Mouse (Mus musculus) CH12.LX (cell line): ENCODE measurements at regions not wholly inside any gene's neighbourhood (a gene's known extent, or its start where the extent isn't known, plus 50 kb on each side); places are given as distances from the start of the nearest gene placed in this dataset.

ENCODE experiments used
- DNase-seq: peaks from one replicate; pipeline ENCODE4 v3.0.0-alpha.2; 2013; ENCODE audit errors: extremely low read depth
- H3K27ac ChIP-seq: 2 replicates; pipeline ENCODE4 v1.5.1; 2012; ENCODE audit warnings: low read depth, mild to moderate bottlenecking, control low read depth, moderate library complexity; ENCODE audit not compliant: insufficient read depth
- H3K27me3 ChIP-seq: replicated peaks from 2 replicates; pipeline ENCODE3; 2012; ENCODE audit warnings: inconsistent platforms
- H3K36me3 ChIP-seq, 2 experiments: replicated peaks in 1 of 2; 2 replicates each; pipeline versions ENCODE3 to v1.6.1; 2012; ENCODE audit warnings: inconsistent platforms in 1 of 2, low read length in 1 of 2, mild to moderate bottlenecking in 1 of 2, mixed read lengths in 1 of 2, moderate library complexity in 1 of 2; ENCODE audit not compliant: control insufficient read depth in 1 of 2, insufficient read depth in 1 of 2
- H3K4me1 ChIP-seq, 2 experiments: 2 replicates each; pipeline ENCODE4 v1.6.1; 2012; ENCODE audit warnings: inconsistent platforms in 1 of 2, moderate library complexity in 1 of 2; ENCODE audit not compliant: insufficient read depth in 2 of 2, control insufficient read depth in 1 of 2
- H3K4me2 ChIP-seq: 2 replicates; pipeline ENCODE4 v1.6.1; 2012; ENCODE audit warnings: low read depth, mild to moderate bottlenecking, control low read depth; ENCODE audit not compliant: poor library complexity, insufficient read depth, severe bottlenecking
- H3K4me3 ChIP-seq, 3 experiments: fragments of 150-350 bp in 1 of 3; sonication (generic) in 1 of 3; replicated peaks in 1 of 3; 2 replicates each; pipeline versions ENCODE3 to v1.5.1; 2011 to 2012; ENCODE audit warnings: low read depth in 2 of 3, low read length in 2 of 3, mild to moderate bottlenecking in 2 of 3, moderate library complexity in 2 of 3, control low read depth in 1 of 3, improper control_type of control experiment in 1 of 3, inconsistent platforms in 1 of 3, mixed read lengths in 1 of 3; ENCODE audit not compliant: poor library complexity in 1 of 3
- H3K79me2 ChIP-seq: replicated peaks from 2 replicates; pipeline ENCODE4 v1.6.1; 2012; ENCODE audit warnings: mild to moderate bottlenecking, moderate library complexity; ENCODE audit not compliant: control insufficient read depth, poor library complexity, insufficient read depth, severe bottlenecking; ENCODE audit errors: extremely low read depth
- H3K9ac ChIP-seq: 2 replicates; pipeline ENCODE4 v1.6.1; 2012; ENCODE audit warnings: low read depth, mild to moderate bottlenecking, control low read depth, moderate library complexity; ENCODE audit not compliant: insufficient read depth
- H3K9me3 ChIP-seq: replicated peaks from 2 replicates; pipeline ENCODE3; 2012; ENCODE audit warnings: low read length, inconsistent platforms, mixed read lengths
- CHD1 ChIP-seq: IDR thresholded peaks from 2 replicates; pipeline ENCODE4 v1.6.1; 2012; ENCODE audit warnings: low read depth, low read length, improper control_type of control experiment, inconsistent platforms
- CTCF ChIP-seq, 2 experiments: IDR thresholded peaks in 1 of 2; conservative IDR thresholded peaks in 1 of 2; 2 replicates each; pipeline ENCODE4 v1.5.1; 2011 to 2012; ENCODE audit warnings: low read depth in 2 of 2, low read length in 2 of 2, improper control_type of control experiment in 1 of 2, inconsistent platforms in 1 of 2, mild to moderate bottlenecking in 1 of 2, moderate library complexity in 1 of 2
- ELF1 ChIP-seq: IDR thresholded peaks from 2 replicates; pipeline ENCODE4 v1.6.1; 2014; ENCODE audit warnings: low read depth, mild to moderate bottlenecking, inconsistent platforms, low read length, improper control_type of control experiment
- EP300 ChIP-seq: IDR thresholded peaks from 2 replicates; pipeline ENCODE4 v1.6.1; 2011; ENCODE audit warnings: low read length, improper control_type of control experiment
- ETS1 ChIP-seq: conservative IDR thresholded peaks from 2 replicates; pipeline ENCODE4 v1.6.1; 2012; ENCODE audit warnings: low read depth, mild to moderate bottlenecking, inconsistent platforms, low read length, improper control_type of control experiment, moderate library complexity
- HCFC1 ChIP-seq: IDR thresholded peaks from 2 replicates; pipeline ENCODE4 v1.6.1; 2012; ENCODE audit warnings: low read depth, mild to moderate bottlenecking, inconsistent platforms, low read length, improper control_type of control experiment
- IRF4 ChIP-seq: IDR thresholded peaks from 2 replicates; pipeline ENCODE4 v1.6.1; 2014; ENCODE audit warnings: low read depth, mild to moderate bottlenecking, inconsistent platforms, low read length, improper control_type of control experiment
- KAT2A ChIP-seq: IDR thresholded peaks from 2 replicates; pipeline ENCODE4 v1.6.1; 2012; ENCODE audit warnings: low read length, improper control_type of control experiment, inconsistent platforms; ENCODE audit not compliant: insufficient replicate concordance
- MAX ChIP-seq: IDR thresholded peaks from 2 replicates; pipeline ENCODE4 v1.6.1; 2011; ENCODE audit warnings: low read length, improper control_type of control experiment
- MEF2A ChIP-seq: IDR thresholded peaks from 2 replicates; pipeline ENCODE4 v1.6.1; 2014; ENCODE audit warnings: low read depth, mild to moderate bottlenecking, inconsistent platforms, low read length, improper control_type of control experiment, borderline replicate concordance
- NELFE ChIP-seq: IDR thresholded peaks from 2 replicates; pipeline ENCODE4 v1.6.1; 2011; ENCODE audit warnings: low read depth, low read length, improper control_type of control experiment
- NRF1 ChIP-seq: IDR thresholded peaks from 2 replicates; pipeline ENCODE4 v1.6.1; 2014; ENCODE audit warnings: low read depth, mild to moderate bottlenecking, inconsistent platforms, low read length, improper control_type of control experiment, moderate library complexity
- RAD21 ChIP-seq: IDR thresholded peaks from 2 replicates; pipeline ENCODE4 v1.6.1; 2011; ENCODE audit warnings: low read depth, mild to moderate bottlenecking, low read length, improper control_type of control experiment, moderate library complexity
- SIN3A ChIP-seq: IDR thresholded peaks from 2 replicates; pipeline ENCODE4 v1.6.1; 2012; ENCODE audit warnings: low read length, improper control_type of control experiment, inconsistent platforms
- USF2 ChIP-seq: conservative IDR thresholded peaks from 2 replicates; pipeline ENCODE4 v1.6.1; 2011; ENCODE audit warnings: low read depth, low read length, improper control_type of control experiment
- ZC3H11A ChIP-seq: IDR thresholded peaks from 2 replicates; pipeline ENCODE4 v1.6.1; 2012; ENCODE audit warnings: low read depth, mild to moderate bottlenecking, inconsistent platforms, low read length, improper control_type of control experiment
- ZKSCAN1 ChIP-seq: IDR thresholded peaks from 2 replicates; pipeline ENCODE4 v1.6.1; 2012; ENCODE audit warnings: low read depth, inconsistent platforms, low read length, improper control_type of control experiment, borderline replicate concordance
- dilution Hi-C: fragments of 300-500 bp; cut with MboI; formaldehyde crosslinking; loops from 2 replicates; pipeline ENCODE4 v1.14.3; 2020; ENCODE audit warnings: low sequenced_read_pairs; ENCODE audit not compliant: extremely low pct_unique_long_range_greater_than_20kb, extremely low pct_ligation_motif_present
- in situ Hi-C: fragments of 300-500 bp; cut with MboI; formaldehyde crosslinking; loops from 3 replicates; pipeline ENCODE4 v1.14.3; 2019; ENCODE audit warnings: low sequenced_read_pairs, low pct_ligation_motif_present, low pct_unique_long_range_greater_than_20kb, mixed read lengths

- no peaks in the 10 kb centered on the region for H3K27me3 ChIP-seq
- no peaks in the 10 kb centered on the region for H3K79me2 ChIP-seq
- in situ Hi-C loops: loop anchor here (25.0 kb wide), 1 partner anchor 142 kb away; no protein-coding TSS in a partner anchor
- no peak overlapping the region for H3K9ac ChIP-seq
- H3K4me1 ChIP-seq: peaks cover 0 to 1% of the 10 kb centered on the region in 2 experiments; a peak in 1 of 4 replicates
- no peak overlapping the region for H3K4me3 ChIP-seq
- no peaks in the 10 kb centered on the region for H3K9me3 ChIP-seq
- no peak for DNase-seq
- no peak overlapping the region for H3K4me2 ChIP-seq
- no peak overlapping the region for H3K27ac ChIP-seq
- H3K36me3 ChIP-seq: no peaks in the 10 kb centered on the region
- TF ChIP-seq KAT2A: no peak
- TF ChIP-seq NRF1: no peak
- TF ChIP-seq MAX: no peak
- TF ChIP-seq CTCF (conservative IDR thresholded peaks at IDR 0.05 in 1 of 2, IDR thresholded peaks at IDR 0.05 in 1 of 2; ENCODE audit: low read depth in 2 of 2, low read length in 2 of 2): no peak
- TF ChIP-seq IRF4: no peak
- TF ChIP-seq CHD1: no peak
- TF ChIP-seq RAD21: no peak
- TF ChIP-seq MEF2A: no peak
- TF ChIP-seq ETS1: no peak
- no peak for TF ChIP-seq HCFC1
- no peak for TF ChIP-seq SIN3A
- TF ChIP-seq ZKSCAN1: no peak
- no peak for TF ChIP-seq ELF1
- dilution Hi-C loops: no loop called here
Measured at GRCm38 (mm10) chr11:111170174-111170800, 104.3 kb downstream of the Kcnj2 start.

GRCm38 (mm10) chr11:111173525-111173924 lies 107.6 kb downstream of the Kcnj2 start:
- H3K79me2 ChIP-seq: no peaks in the 10 kb centered on the region
- H3K36me3 ChIP-seq: no peaks in the 10 kb centered on the region
- no peak overlapping the region for H3K4me2 ChIP-seq
- DNase-seq: no peak
- dilution Hi-C loops: no loop called here
- no peak overlapping the region for H3K4me3 ChIP-seq
- H3K9me3 ChIP-seq: no peaks in the 10 kb centered on the region
- H3K27me3 ChIP-seq: no peaks in the 10 kb centered on the region
- H3K4me1 ChIP-seq: no peaks in the 10 kb centered on the region
- in situ Hi-C loops: loop anchor here (25.0 kb wide), 1 partner anchor 139 kb away; no protein-coding TSS in a partner anchor
- no peak overlapping the region for H3K27ac ChIP-seq
- H3K9ac ChIP-seq: no peak overlapping the region
- TF ChIP-seq EP300: no peak
- no peak for TF ChIP-seq USF2
- no peak for TF ChIP-seq ZC3H11A
- TF ChIP-seq ZKSCAN1: no peak
- no peak for TF ChIP-seq NELFE
